Mouse (Mus musculus) testis, adult 2 months (tissue): ENCODE results near the gene Nrcam. TPM values are rescaled to one million over a fixed set of nuclear protein-coding genes. Genes with fewer than 3 reads are reported as not detected.

Experiments used
- H3K27ac ChIP-seq: fragments of 200-500 bp; 2 replicates; pipeline ENCODE4 v1.5.1; 2012; ENCODE audit warnings: low read depth, low read length; ENCODE audit not compliant: control insufficient read depth, insufficient read depth
- H3K27me3 ChIP-seq: fragments of 200-500 bp; 2 replicates; pipeline ENCODE4 v1.6.1; 2012; ENCODE audit warnings: mild to moderate bottlenecking, low read length, moderate library complexity; ENCODE audit not compliant: control insufficient read depth, insufficient read depth
- H3K36me3 ChIP-seq: fragments of 200-500 bp; 2 replicates; pipeline ENCODE4 v1.6.1; 2012; ENCODE audit warnings: mild to moderate bottlenecking, low read length; ENCODE audit not compliant: control insufficient read depth, insufficient read depth
- H3K4me1 ChIP-seq: fragments of 200-500 bp; 2 replicates; pipeline ENCODE4 v1.6.1; 2012; ENCODE audit warnings: low read length; ENCODE audit not compliant: control insufficient read depth, insufficient read depth
- H3K4me3 ChIP-seq: fragments of 200-500 bp; 2 replicates; pipeline ENCODE4 v1.5.1; 2012; ENCODE audit warnings: low read depth, mild to moderate bottlenecking, low read length, moderate library complexity, mixed read lengths; ENCODE audit not compliant: control insufficient read depth
- CTCF ChIP-seq: fragments of 200-500 bp; IDR thresholded peaks from 2 replicates; pipeline ENCODE4 v1.5.1; 2012; ENCODE audit warnings: low read depth, mild to moderate bottlenecking, inconsistent platforms, low read length, moderate library complexity; ENCODE audit not compliant: control insufficient read depth, insufficient read depth, insufficient replicate concordance
- POLR2A ChIP-seq: fragments of 200-500 bp; IDR thresholded peaks from 2 replicates; pipeline ENCODE4 v1.6.1; 2012; ENCODE audit warnings: low read depth, mild to moderate bottlenecking, inconsistent platforms, low read length, moderate library complexity; ENCODE audit not compliant: control insufficient read depth
- polyA plus RNA-seq: library from polyadenylated mRNA; depleted of rRNA; stranded (reverse); fragments of >200 nt; gene quantifications from 2 replicates; pipeline ENCODE4 v1.2.3, GENCODE M21; 2012; rRNA removed

The Nrcam gene
- polyA plus RNA-seq, 1 experiment, result 0.94 TPM

DNA sequence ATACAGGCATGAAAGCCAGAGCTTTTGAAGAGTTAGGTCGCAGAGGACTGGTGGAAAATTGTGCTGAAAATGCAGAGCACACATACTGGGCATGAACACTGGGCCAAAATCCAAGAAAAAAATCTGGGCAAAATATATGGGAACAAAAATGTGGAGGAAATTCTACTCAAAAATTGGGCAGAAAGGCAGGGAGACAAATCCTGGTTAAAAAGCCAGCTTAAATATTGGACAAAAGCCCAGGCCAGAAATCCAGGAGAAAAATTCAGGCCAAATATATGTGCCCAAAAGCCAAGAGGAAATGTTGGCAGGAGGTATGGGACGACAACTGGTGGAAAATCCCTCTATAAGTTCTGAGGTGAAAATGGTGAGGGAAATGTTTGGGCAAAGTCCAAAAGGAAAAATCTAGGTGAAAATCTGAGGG lies 288.3 kb downstream of the Nrcam start:
- no peaks in the 10 kb centered on the region for H3K36me3 ChIP-seq
- TF ChIP-seq CTCF (no peak), POLR2A (no peak)
- H3K27me3 ChIP-seq, result no peaks in the 10 kb centered on the region
- no peaks in the 10 kb centered on the region for H3K4me1 ChIP-seq
- no peak overlapping the region for H3K27ac ChIP-seq
- H3K4me3 ChIP-seq, result no peak overlapping the region

- Histone ChIP-seq H3K4me3 (no peak overlapping the region), H3K36me3 (no peaks in the 10 kb centered on the region), H3K27me3 (no peaks in the 10 kb centered on the region), H3K27ac (no peak overlapping the region), H3K4me1 (no peaks in the 10 kb centered on the region)
- no peak for TF ChIP-seq CTCF
- no peak for TF ChIP-seq POLR2A
These were observed 288.8 kb downstream of the Nrcam start for GRCm38 (mm10) chr12:44617488-44617887.

DNA sequence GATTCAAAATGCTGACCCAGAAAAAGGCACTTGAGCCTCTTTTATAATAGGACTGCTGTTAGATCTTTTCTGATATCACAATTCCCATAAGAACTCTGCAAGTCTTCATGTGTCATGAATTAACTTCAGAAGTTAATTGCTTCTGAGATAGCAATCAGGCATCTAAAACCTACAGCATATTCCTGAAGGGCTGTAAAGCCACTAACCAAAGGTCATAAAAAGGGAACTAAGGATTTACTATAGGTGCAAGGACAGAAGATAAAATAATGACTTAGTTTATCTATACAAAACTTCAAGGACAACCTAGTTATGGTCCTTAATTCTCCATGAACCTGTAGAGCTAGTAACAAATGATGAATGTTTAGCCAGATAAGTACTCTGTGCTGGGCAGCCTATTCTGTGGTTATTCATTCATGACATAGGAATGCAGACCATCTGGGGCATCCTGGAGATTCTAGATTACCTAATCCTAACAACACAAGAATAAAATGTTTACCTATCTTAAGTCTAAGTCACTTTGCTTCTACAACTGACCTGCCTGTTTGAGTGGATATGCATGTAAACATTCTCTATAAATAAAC lies 310.7 kb downstream of the Nrcam start:
- TF ChIP-seq CTCF (no peak), POLR2A (no peak)
- H3K36me3 ChIP-seq, result no peaks in the 10 kb centered on the region
- no peaks in the 10 kb centered on the region for H3K27me3 ChIP-seq
- H3K27ac ChIP-seq, result no peak overlapping the region
- no peak overlapping the region for H3K4me3 ChIP-seq
- H3K4me1 ChIP-seq, result no peaks in the 10 kb centered on the region

- Histone ChIP-seq H3K4me1 (no peaks in the 10 kb centered on the region), H3K36me3 (no peaks in the 10 kb centered on the region), H3K27ac (no peak overlapping the region), H3K4me3 (no peak overlapping the region), H3K27me3 (no peaks in the 10 kb centered on the region)
- TF ChIP-seq POLR2A (no peak), CTCF (no peak)
These were observed 311.9 kb downstream of the Nrcam start for GRCm38 (mm10) chr12:44640579-44640978.

Other genes with a start within 250 kb of the Nrcam start
- gene Dnajb9, start 118.6 kb upstream of the Nrcam start, polyA plus RNA-seq, result 20.1 and 23.8 TPM in 2 replicates
- gene Pnpla8, start 107.5 kb upstream of the Nrcam start, polyA plus RNA-seq, result 22.1 and 26.0 TPM in 2 replicates